Mouse (Mus musculus): ENCODE measurements around the gene Prr5. TPM values are rescaled to one million over a fixed set of nuclear protein-coding genes. Genes with fewer than 3 reads are reported as not detected.

Prr5 gene
- polyA plus RNA-seq, 2 experiments: 3.0 to 5.2 TPM

- no peak overlapping the region for H3K27ac ChIP-seq
Measured at GRCm38 (mm10) chr15:84731676-84732424, 62.4 kb downstream of the Prr5 start.

GRCm38 (mm10) chr15:84732425-84732749 lies 63.0 kb downstream of the Prr5 start:
- TF ChIP-seq EP300 (IDR thresholded peaks at IDR 0.05; ENCODE audit: low read depth) (no peak), CTCF (IDR thresholded peaks at IDR 0.05; ENCODE audit: low read depth) (no peak)
- H3K27ac ChIP-seq: no peak overlapping the region
- H3K36me3 ChIP-seq (replicated peaks; ENCODE audit: control insufficient read depth, insufficient read depth, low read depth): no peaks in the 10 kb centered on the region
- no peak overlapping the region for H3K4me2 ChIP-seq (ENCODE audit: low read depth)
- no peak for ATAC-seq (ENCODE audit: insufficient read depth)
- H3K9ac ChIP-seq (replicated peaks): no peak overlapping the region
- 54% methylated on average over 4 of the region's 4 CpGs for WGBS (ENCODE audit: insufficient replicate concordance)
- no peak overlapping the region for H3K4me3 ChIP-seq (ENCODE audit: insufficient read depth in 1 of 2, low read depth in 2 of 2, low read length in 2 of 2)
- no peaks in the 10 kb centered on the region for H3K27me3 ChIP-seq (ENCODE audit: control insufficient read depth, insufficient read depth, low read length)
- H3K4me1 ChIP-seq (replicated peaks; ENCODE audit: control insufficient read depth in 2 of 2, insufficient read depth in 2 of 2, low read length in 1 of 2): no peaks in the 10 kb centered on the region
- DNase-seq (ENCODE audit: low read depth in 3 of 3, low spot score in 3 of 3): no peak
- H3K9me3 ChIP-seq (ENCODE audit: control insufficient read depth, low read length): no peaks in the 10 kb centered on the region

More at GRCm38 (mm10) chr15:84731676-84732424, 62.4 kb downstream of the Prr5 start:
- Histone ChIP-seq H3K36me3 (replicated peaks; ENCODE audit: control insufficient read depth, insufficient read depth, low read depth) (no peaks in the 10 kb centered on the region), H3K4me3 (ENCODE audit: insufficient read depth in 1 of 2, low read depth in 2 of 2, low read length in 2 of 2) (no peak overlapping the region), H3K9ac (replicated peaks) (no peak overlapping the region), H3K9me3 (ENCODE audit: control insufficient read depth, low read length) (no peaks in the 10 kb centered on the region), H3K4me1 (replicated peaks; ENCODE audit: control insufficient read depth in 2 of 2, insufficient read depth in 2 of 2, low read length in 1 of 2) (no peaks in the 10 kb centered on the region), H3K4me2 (ENCODE audit: low read depth) (no peak overlapping the region), H3K27me3 (ENCODE audit: control insufficient read depth, insufficient read depth, low read length) (no peaks in the 10 kb centered on the region)
- WGBS (ENCODE audit: insufficient replicate concordance): 30% methylated on average over 18 of the region's 18 CpGs
- no peak for TF ChIP-seq EP300 (IDR thresholded peaks at IDR 0.05; ENCODE audit: low read depth)
- no peak for TF ChIP-seq CTCF (IDR thresholded peaks at IDR 0.05; ENCODE audit: low read depth)
- ATAC-seq (ENCODE audit: insufficient read depth): no peak
- no peak for DNase-seq (ENCODE audit: low read depth in 3 of 3, low spot score in 3 of 3)

- Histone ChIP-seq H3K27me3 (ENCODE audit: control insufficient read depth, insufficient read depth, low read length) (no peaks in the 10 kb centered on the region), H3K4me2 (ENCODE audit: low read depth) (no peak overlapping the region), H3K36me3 (replicated peaks; ENCODE audit: control insufficient read depth, insufficient read depth, low read depth) (no peaks in the 10 kb centered on the region), H3K9me3 (ENCODE audit: control insufficient read depth, low read length) (no peaks in the 10 kb centered on the region), H3K27ac (no peak overlapping the region), H3K4me1 (replicated peaks; ENCODE audit: control insufficient read depth in 2 of 2, insufficient read depth in 2 of 2, low read length in 1 of 2) (no peaks in the 10 kb centered on the region; a peak in 1 of 4 replicates), H3K4me3 (ENCODE audit: insufficient read depth in 1 of 2, low read depth in 2 of 2, low read length in 2 of 2) (no peak overlapping the region), H3K9ac (replicated peaks) (no peak overlapping the region)
- DNase-seq (ENCODE audit: low read depth in 3 of 3, low spot score in 3 of 3): no peak
- 66% methylated on average over 11 of the region's 11 CpGs for WGBS (ENCODE audit: insufficient replicate concordance)
- ATAC-seq (ENCODE audit: insufficient read depth): no peak
- no peak for TF ChIP-seq CTCF (IDR thresholded peaks at IDR 0.05; ENCODE audit: low read depth)
- TF ChIP-seq EP300 (IDR thresholded peaks at IDR 0.05; ENCODE audit: low read depth): no peak
Measured at GRCm38 (mm10) chr15:84736346-84736993, 67.0 kb downstream of the Prr5 start.

DNA sequence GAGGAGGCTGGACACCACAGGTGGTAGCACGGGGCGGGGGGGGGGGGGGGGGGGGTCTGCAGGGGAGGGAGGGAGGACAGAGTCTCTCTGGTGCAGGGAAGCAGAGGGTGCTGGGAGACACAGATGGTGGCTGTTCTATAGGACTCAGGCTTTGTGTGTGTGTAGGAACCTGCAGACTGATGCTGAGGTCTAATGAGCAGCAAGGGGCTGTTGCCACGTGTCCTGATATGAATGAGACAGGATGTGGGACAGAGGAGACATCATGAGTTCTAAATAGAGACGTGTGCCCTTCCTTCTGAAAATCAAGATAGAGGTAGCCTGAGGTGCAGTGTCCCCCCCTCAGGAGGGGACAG lies 67.5 kb downstream of the Prr5 start:
- Histone ChIP-seq H3K9ac (replicated peaks) (no peak overlapping the region), H3K27ac (no peak overlapping the region), H3K4me1 (replicated peaks; ENCODE audit: control insufficient read depth in 2 of 2, insufficient read depth in 2 of 2, low read length in 1 of 2) (no peaks in the 10 kb centered on the region; a peak in 1 of 4 replicates), H3K9me3 (ENCODE audit: control insufficient read depth, low read length) (no peaks in the 10 kb centered on the region), H3K4me3 (ENCODE audit: insufficient read depth in 1 of 2, low read depth in 2 of 2, low read length in 2 of 2) (no peak overlapping the region), H3K4me2 (ENCODE audit: low read depth) (no peak overlapping the region), H3K27me3 (ENCODE audit: control insufficient read depth, insufficient read depth, low read length) (no peaks in the 10 kb centered on the region), H3K36me3 (replicated peaks; ENCODE audit: control insufficient read depth, insufficient read depth, low read depth) (no peaks in the 10 kb centered on the region)
- 22% methylated on average over 2 of the region's 4 CpGs for WGBS (ENCODE audit: insufficient replicate concordance)
- no peak for TF ChIP-seq EP300 (IDR thresholded peaks at IDR 0.05; ENCODE audit: low read depth)
- ATAC-seq (ENCODE audit: insufficient read depth): no peak
- DNase-seq (ENCODE audit: low read depth in 3 of 3, low spot score in 3 of 3): no peak

DNA sequence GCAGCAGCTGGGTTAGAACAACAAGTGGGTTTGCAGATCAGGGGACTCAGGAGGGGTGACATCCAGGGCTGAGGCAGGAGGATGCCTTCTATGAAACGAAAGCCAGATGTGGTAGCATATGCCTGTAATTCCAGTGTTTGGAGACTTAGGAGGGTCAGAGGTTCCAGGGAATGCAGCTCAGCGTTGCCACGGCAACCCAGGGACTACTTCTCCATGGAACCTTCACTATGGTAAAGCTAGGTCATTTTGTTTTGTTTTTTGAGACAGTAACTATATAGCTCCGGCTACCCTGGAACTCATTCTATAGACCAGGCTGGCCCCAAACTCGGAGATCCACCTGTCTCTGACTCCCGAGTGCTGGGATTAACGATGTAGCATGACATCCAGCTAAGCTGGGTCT lies 68.8 kb downstream of the Prr5 start:
- Histone ChIP-seq H3K4me2 (ENCODE audit: low read depth) (no peak overlapping the region), H3K9me3 (ENCODE audit: control insufficient read depth, low read length) (no peaks in the 10 kb centered on the region), H3K4me3 (ENCODE audit: insufficient read depth in 1 of 2, low read depth in 2 of 2, low read length in 2 of 2) (no peak overlapping the region), H3K27me3 (ENCODE audit: control insufficient read depth, insufficient read depth, low read length) (no peaks in the 10 kb centered on the region), H3K9ac (replicated peaks) (no peak overlapping the region), H3K27ac (no peak overlapping the region), H3K4me1 (replicated peaks; ENCODE audit: control insufficient read depth in 2 of 2, insufficient read depth in 2 of 2, low read length in 1 of 2) (no peaks in the 10 kb centered on the region; a peak in 1 of 4 replicates), H3K36me3 (replicated peaks; ENCODE audit: control insufficient read depth, insufficient read depth, low read depth) (no peaks in the 10 kb centered on the region)
- TF ChIP-seq CTCF (IDR thresholded peaks at IDR 0.05; ENCODE audit: low read depth) (no peak), EP300 (IDR thresholded peaks at IDR 0.05; ENCODE audit: low read depth) (no peak)
- DNase-seq (ENCODE audit: low read depth in 3 of 3, low spot score in 3 of 3) (no peak), ATAC-seq (ENCODE audit: insufficient read depth) (no peak)
- 74% methylated on average over 7 of the region's 7 CpGs for WGBS (ENCODE audit: insufficient replicate concordance)
